Mouse (Mus musculus) heart, postnatal 10 days (tissue): ENCODE results near the gene Lima1. TPM values are rescaled to one million over a fixed set of nuclear protein-coding genes. Genes with fewer than 3 reads are reported as not detected.
A peak's percentile ranks its signal among the peaks of the same experiment; 100 is the strongest.

Experiments used
- DNase-seq, 2 experiments: peaks; one replicate each; pipeline ENCODE4 v3.0.0; 2021
- intact Hi-C: fragments of 180-260 bp; cut with DNase I; formaldehyde crosslinking; loops from one replicate; pipeline ENCODE4 v1.15.1; 2025
- total RNA-seq, 2 experiments: library from RNA; stranded (reverse); gene quantifications; 2 replicates each; pipeline ENCODE4 v1.2.3; 2021

The Lima1 gene
- total RNA-seq, 2 experiments from 2014 or later: 27.9 to 32.8 TPM

- peak; percentile 48 to 64 for DNase-seq
- intact Hi-C loops: loop anchor here (1.0 to 10.0 kb wide), 2 partner anchors 46 to 277 kb away; partner anchors contain the start of gene Cox14
These were observed 103.5 kb downstream of the Lima1 start for GRCm38 (mm10) chr15:99771601-99772276.

- intact Hi-C loops: loop anchor here (10.0 kb wide), 1 partner anchor 276 kb away; no protein-coding TSS in a partner anchor
- DNase-seq: no peak
These were observed 104.2 kb downstream of the Lima1 start for GRCm38 (mm10) chr15:99771004-99771500.

GRCm38 (mm10) chr15:99768761-99769160 is 106.5 kb downstream of the Lima1 start:
- intact Hi-C loops: no loop called here
- DNase-seq: no peak

- intact Hi-C loops: no loop called here
- DNase-seq: no peak
These were observed 107.8 kb downstream of the Lima1 start for GRCm38 (mm10) chr15:99767467-99767866.

- intact Hi-C loops: no loop called here
- DNase-seq: no peak
These were observed 121.1 kb downstream of the Lima1 start for GRCm38 (mm10) chr15:99754204-99754603.

- intact Hi-C loops: loop anchor here (5.0 kb wide), 1 partner anchor 37 kb away; no protein-coding TSS in a partner anchor
- no peak for DNase-seq
These were observed 135.0 kb downstream of the Lima1 start for GRCm38 (mm10) chr15:99740229-99740628.

- peak in 1 of 2 experiments; percentile 23 for DNase-seq
- intact Hi-C loops: no loop called here
These were observed 138.6 kb downstream of the Lima1 start for GRCm38 (mm10) chr15:99736675-99737074.

GRCm38 (mm10) chr15:99735631-99736030 is 139.6 kb downstream of the Lima1 start:
- DNase-seq: peak; percentile 100

GRCm38 (mm10) chr15:99733186-99733585 is 142.1 kb downstream of the Lima1 start:
- intact Hi-C loops: no loop called here
- no peak for DNase-seq

More at GRCm38 (mm10) chr15:99735631-99736030, 139.6 kb downstream of the Lima1 start:
- intact Hi-C loops: no loop called here

- DNase-seq: no peak
- intact Hi-C loops: no loop called here
These were observed 143.6 kb downstream of the Lima1 start for GRCm38 (mm10) chr15:99731678-99732077.

- no peak for DNase-seq
- intact Hi-C loops: no loop called here
These were observed 144.1 kb downstream of the Lima1 start for GRCm38 (mm10) chr15:99731167-99731566.

GRCm38 (mm10) chr15:99729056-99729783 is 146.0 kb downstream of the Lima1 start:
- DNase-seq: no peak
- intact Hi-C loops: no loop called here

Other genes with a start within 250 kb of the Lima1 start
- 10 to 100 TPM; 28.7 to 29.6 TPM for gene Racgap1, start 223.8 kb downstream of the Lima1 start, total RNA-seq
- gene Asic1, start 205.1 kb downstream of the Lima1 start, total RNA-seq: under 1 TPM; 0.69 to 0.72 TPM
- gene Smarcd1, start 173.3 kb downstream of the Lima1 start, total RNA-seq: 10 to 100 TPM; 39.2 to 40.2 TPM
- gene Gm17349, start 170.0 kb downstream of the Lima1 start, total RNA-seq: 1 to 10 TPM; 4.7 to 5.5 TPM
- gene Gpd1, start 157.9 kb downstream of the Lima1 start, total RNA-seq: 100 to 1,000 TPM in 1 of 2 experiments, 10 to 100 TPM in 1; 74.8 to 238 TPM
- 100 to 1,000 TPM; 212 to 221 TPM for gene Cox14, start 149.8 kb downstream of the Lima1 start, total RNA-seq
- 10 to 100 TPM; 26.4 to 28.1 TPM for gene Cers5, start 102.6 kb downstream of the Lima1 start, total RNA-seq
- not detected for gene Fam186a, start 91.6 kb upstream of the Lima1 start, total RNA-seq
- 10 to 100 TPM; 76.5 to 78.2 TPM for gene Larp4, start 94.6 kb upstream of the Lima1 start, total RNA-seq
- gene Dip2b, start 163.2 kb upstream of the Lima1 start, total RNA-seq: 10 to 100 TPM; 32.3 to 34.3 TPM